Mouse (Mus musculus) liver, embryonic 14.5 days (tissue): ENCODE results near the gene Grik2. TPM values are rescaled to one million over a fixed set of nuclear protein-coding genes. Genes with fewer than 3 reads are reported as not detected.

Experiments
- ATAC-seq: fragments of 200-750 bp; cut with Nextera tagmentation; 2 replicates; pipeline ENCODE4 v1.8.0; 2017; ENCODE audit warnings: moderate number of reproducible peaks, mild to moderate bottlenecking, moderate library complexity; ENCODE audit not compliant: insufficient read depth
- DNase-seq, 3 experiments: peaks; one replicate each; pipeline ENCODE4 v3.0.0-alpha.2; 2012 to 2013; ENCODE audit warnings: low read depth in 3 of 3, low spot score in 3 of 3
- H3K27ac ChIP-seq: fragments of 300-500 bp; sonication (generic); 2 replicates; pipeline ENCODE4 v1.5.1; 2014; ENCODE audit warnings: moderate library complexity, mild to moderate bottlenecking, control low read depth, inconsistent platforms
- H3K27me3 ChIP-seq: fragments of 300-500 bp; sonication (generic); 2 replicates; pipeline ENCODE4 v1.6.1; 2014; ENCODE audit warnings: mild to moderate bottlenecking, low read length, moderate library complexity; ENCODE audit not compliant: control insufficient read depth, insufficient read depth
- H3K36me3 ChIP-seq: fragments of 300-500 bp; sonication (generic); replicated peaks from 2 replicates; pipeline ENCODE4 v1.6.1; 2014; ENCODE audit warnings: low read depth; ENCODE audit not compliant: control insufficient read depth, insufficient read depth
- H3K4me1 ChIP-seq, 2 experiments: fragments of 200-500 bp in 1 of 2; fragments of 300-500 bp in 1 of 2; sonication (generic) in 1 of 2; replicated peaks; 2 replicates each; pipeline ENCODE4 v1.6.1; 2012 to 2014; ENCODE audit warnings: antibody characterized with exemption in 1 of 2, inconsistent platforms in 1 of 2, low read length in 1 of 2; ENCODE audit not compliant: control insufficient read depth in 2 of 2, insufficient read depth in 2 of 2
- H3K4me2 ChIP-seq: fragments of 300-500 bp; sonication (generic); 2 replicates; pipeline ENCODE4 v1.6.1; 2014; ENCODE audit warnings: low read depth, mild to moderate bottlenecking, control low read depth, moderate library complexity
- H3K4me3 ChIP-seq, 2 experiments: fragments of 200-500 bp in 1 of 2; fragments of 300-500 bp in 1 of 2; sonication (generic) in 1 of 2; 2 replicates each; pipeline ENCODE4 v1.5.1; 2012 to 2014; ENCODE audit warnings: low read depth in 2 of 2, low read length in 2 of 2, mild to moderate bottlenecking in 2 of 2, control low read depth in 1 of 2, inconsistent platforms in 1 of 2, moderate library complexity in 1 of 2; ENCODE audit not compliant: insufficient read depth in 1 of 2
- H3K9ac ChIP-seq: fragments of 300-500 bp; sonication (generic); replicated peaks from 2 replicates; pipeline ENCODE4 v1.6.1; 2014; ENCODE audit warnings: mild to moderate bottlenecking, control low read depth, moderate library complexity
- H3K9me3 ChIP-seq: fragments of 300-500 bp; sonication (generic); 2 replicates; pipeline ENCODE4 v1.6.1; 2016; ENCODE audit warnings: low read length, mixed read lengths; ENCODE audit not compliant: control insufficient read depth
- CTCF ChIP-seq: IDR thresholded peaks from 2 replicates; pipeline ENCODE4 v1.5.1; 2016; ENCODE audit warnings: antibody characterized with exemption, low read depth, control low read depth
- EP300 ChIP-seq: IDR thresholded peaks from 2 replicates; pipeline ENCODE4 v1.6.1; 2016; ENCODE audit warnings: antibody characterized with exemption, low read depth
- WGBS: fragments of 180-500 bp; shearing (Covaris S2); extraction: QIAGEN DNeasy Blood & Tissue Kit; methylation state at CpG from one replicate; pipeline ENCODE4 v1.1.7; 2014; ENCODE audit not compliant: insufficient replicate concordance; 5-methylcytosine and 5-hydroxymethylcytosine counted together
- polyA plus RNA-seq, 2 experiments: library from polyadenylated mRNA; depleted of rRNA in 1 of 2; stranded (reverse) in 1 of 2; unstranded in 1 of 2; fragments of >200 nt; fragmentation: Nextera tagmentation in 1 of 2; extraction: Ambion mirVana in 1 of 2; gene quantifications; 2 replicates each; pipeline versions ENCODE4 v1.2.1 to v1.2.3; 2012 to 2014

Gene Grik2
- polyA plus RNA-seq, 2 experiments = 0.03 TPM; not detected in 1

DNA sequence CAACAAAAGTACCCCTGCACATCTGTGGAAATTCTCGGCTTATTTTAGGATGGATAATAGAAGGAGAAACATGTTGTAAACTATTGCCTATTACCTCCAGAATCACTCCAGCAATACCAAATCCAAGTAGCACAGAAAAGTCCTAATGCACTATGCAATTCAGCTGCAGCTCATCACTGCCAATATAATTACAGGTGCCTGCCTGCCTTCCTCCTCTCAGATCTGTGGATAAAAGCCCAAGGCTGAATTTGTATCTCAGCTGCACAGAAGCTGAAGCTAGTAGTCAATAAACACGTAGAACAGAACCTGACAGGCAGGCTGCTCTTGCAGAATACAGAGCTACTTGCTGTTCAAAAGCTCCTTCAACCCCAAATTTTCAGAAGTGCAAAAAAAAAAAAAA is 21.0 kb downstream of the Grik2 start:
- Histone ChIP-seq H3K27ac (no peak overlapping the region), H3K4me2 (no peak overlapping the region), H3K9ac (no peak overlapping the region), H3K4me1 (no peaks in the 10 kb centered on the region), H3K9me3 (no peaks in the 10 kb centered on the region), H3K36me3 (no peaks in the 10 kb centered on the region), H3K4me3 (no peak overlapping the region), H3K27me3 (no peaks in the 10 kb centered on the region)
- 42% methylated on average over 2 of the region's 2 CpGs for WGBS
- no peak for ATAC-seq
- no peak for DNase-seq
- TF ChIP-seq CTCF (no peak), EP300 (no peak)

DNA sequence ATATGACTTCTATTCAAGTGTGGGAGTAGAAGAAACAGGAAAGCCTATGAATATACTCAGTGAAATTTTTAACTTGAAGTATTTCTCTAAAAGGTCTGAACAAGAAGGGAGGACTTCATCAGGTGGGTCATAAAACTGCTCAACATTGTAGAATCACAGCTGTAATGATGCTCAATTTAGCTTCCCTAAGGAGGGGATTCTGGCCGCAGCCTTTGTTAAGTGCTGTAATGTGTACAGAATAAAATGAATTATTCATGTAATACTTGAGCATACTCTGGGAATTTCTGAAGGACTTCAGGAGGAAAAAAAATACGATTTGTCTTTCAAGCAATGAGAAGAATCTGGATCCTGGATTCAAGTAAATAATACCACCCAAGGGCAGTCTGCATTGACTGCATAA is 26.0 kb downstream of the Grik2 start:
- H3K36me3 ChIP-seq = no peaks in the 10 kb centered on the region
- no peak overlapping the region for H3K9ac ChIP-seq

GRCm38 (mm10) chr10:49751769-49752168 is 36.8 kb downstream of the Grik2 start:
- Histone ChIP-seq H3K4me1 (no peaks in the 10 kb centered on the region), H3K4me2 (no peak overlapping the region), H3K9ac (no peak overlapping the region), H3K36me3 (no peaks in the 10 kb centered on the region), H3K27ac (no peak overlapping the region), H3K9me3 (no peaks in the 10 kb centered on the region), H3K27me3 (no peaks in the 10 kb centered on the region), H3K4me3 (no peak overlapping the region)
- 64% methylated on average over 2 of the region's 2 CpGs for WGBS
- DNase-seq = no peak
- no peak for ATAC-seq
- TF ChIP-seq EP300 (no peak), CTCF (no peak)

More for the DNA sequence above, 26.0 kb downstream of the Grik2 start:
- H3K27me3 ChIP-seq = no peaks in the 10 kb centered on the region
- no peak overlapping the region for H3K27ac ChIP-seq
- no peak overlapping the region for H3K4me2 ChIP-seq
- WGBS = 54% methylated on average over 2 of the region's 2 CpGs
- DNase-seq (no peak), ATAC-seq (no peak)
- no peak for TF ChIP-seq CTCF
- no peak for TF ChIP-seq EP300
- no peaks in the 10 kb centered on the region for H3K9me3 ChIP-seq
- no peak overlapping the region for H3K4me3 ChIP-seq
- H3K4me1 ChIP-seq = no peaks in the 10 kb centered on the region

- no peaks in the 10 kb centered on the region for H3K9me3 ChIP-seq
- no peaks in the 10 kb centered on the region for H3K27me3 ChIP-seq
- WGBS = 52% methylated on average over 2 of the region's 2 CpGs
- no peaks in the 10 kb centered on the region for H3K4me1 ChIP-seq
- H3K9ac ChIP-seq = no peak overlapping the region
- no peak overlapping the region for H3K4me3 ChIP-seq
- DNase-seq (no peak), ATAC-seq (no peak)
- TF ChIP-seq EP300 (no peak), CTCF (no peak)
- H3K4me2 ChIP-seq = no peak overlapping the region
- no peak overlapping the region for H3K27ac ChIP-seq
- no peaks in the 10 kb centered on the region for H3K36me3 ChIP-seq
These were observed 56.7 kb downstream of the Grik2 start for GRCm38 (mm10) chr10:49731841-49732240.

DNA sequence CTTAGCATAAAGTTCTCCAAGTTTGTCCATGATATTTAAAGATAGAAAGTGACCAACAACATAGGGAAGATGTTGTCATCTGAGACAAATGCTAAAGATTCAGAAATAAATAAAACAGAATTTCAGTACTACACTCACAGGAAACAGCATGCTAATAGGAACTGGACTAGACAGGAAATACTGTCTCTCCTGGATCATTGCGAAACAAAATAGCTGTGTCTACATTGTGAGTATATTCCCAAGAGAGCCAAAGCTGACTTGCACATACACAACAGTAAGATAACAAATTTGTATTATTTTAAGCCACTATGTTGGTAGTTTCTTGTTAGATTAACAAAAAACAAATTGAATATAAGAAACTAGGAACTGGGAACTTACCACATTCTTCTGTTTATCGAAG is 64.9 kb downstream of the Grik2 start:
- ATAC-seq (no peak), DNase-seq (no peak)
- Histone ChIP-seq H3K9me3 (no peaks in the 10 kb centered on the region), H3K4me1 (no peaks in the 10 kb centered on the region), H3K27me3 (no peaks in the 10 kb centered on the region), H3K4me2 (no peak overlapping the region), H3K9ac (no peak overlapping the region), H3K27ac (no peak overlapping the region), H3K36me3 (no peaks in the 10 kb centered on the region), H3K4me3 (no peak overlapping the region)
- 48% methylated on average over 2 of the region's 2 CpGs for WGBS
- no peak for TF ChIP-seq EP300
- no peak for TF ChIP-seq CTCF
